Mouse (Mus musculus) limb, embryonic 14.5 days (tissue): ENCODE data around the gene Fkbp6. TPM values are rescaled to one million over a fixed set of nuclear protein-coding genes. Genes with fewer than 3 reads are reported as not detected.

Source experiments
- ATAC-seq: fragments of 200-750 bp; cut with Nextera tagmentation; 2 replicates; pipeline ENCODE4 v1.8.0; 2017; ENCODE audit warnings: low read depth, moderate number of reproducible peaks, moderate TSS enrichment; ENCODE audit not compliant: low FRiP score
- DNase-seq: peaks from one replicate; pipeline ENCODE4 v3.0.0-alpha.2; 2015; ENCODE audit warnings: low spot score
- H3K27ac ChIP-seq: fragments of 300-500 bp; sonication (generic); replicated peaks from 2 replicates; pipeline ENCODE4 v1.5.1; 2014; ENCODE audit warnings: low read depth, mild to moderate bottlenecking, low read length, moderate library complexity, mixed read lengths
- H3K27me3 ChIP-seq: fragments of 300-500 bp; sonication (generic); 2 replicates; pipeline ENCODE4 v1.6.1; 2014; ENCODE audit warnings: low read length, mixed read lengths; ENCODE audit not compliant: control insufficient read depth, insufficient read depth
- H3K36me3 ChIP-seq: fragments of 300-500 bp; sonication (generic); 2 replicates; pipeline ENCODE4 v1.6.1; 2014; ENCODE audit warnings: mild to moderate bottlenecking, low read length, moderate library complexity, mixed read lengths; ENCODE audit not compliant: control insufficient read depth, insufficient read depth
- H3K4me1 ChIP-seq: fragments of 300-500 bp; sonication (generic); 2 replicates; pipeline ENCODE4 v1.6.1; 2014; ENCODE audit warnings: antibody characterized with exemption, low read length, mixed read lengths; ENCODE audit not compliant: control insufficient read depth, insufficient read depth
- H3K4me2 ChIP-seq: fragments of 300-500 bp; sonication (generic); replicated peaks from 2 replicates; pipeline ENCODE4 v1.6.1; 2014; ENCODE audit warnings: low read depth, mild to moderate bottlenecking, low read length, moderate library complexity; ENCODE audit not compliant: severe bottlenecking
- H3K4me3 ChIP-seq: fragments of 300-500 bp; sonication (generic); replicated peaks from 2 replicates; pipeline ENCODE4 v1.5.1; 2014; ENCODE audit warnings: low read length
- H3K9ac ChIP-seq: fragments of 300-500 bp; sonication (generic); 2 replicates; pipeline ENCODE4 v1.6.1; 2014; ENCODE audit warnings: mild to moderate bottlenecking, low read depth, low read length, moderate library complexity; ENCODE audit not compliant: severe bottlenecking
- H3K9me3 ChIP-seq: fragments of 300-500 bp; sonication (generic); 2 replicates; pipeline ENCODE4 v1.6.1; 2016; ENCODE audit warnings: low read length; ENCODE audit not compliant: control insufficient read depth
- POLR2A ChIP-seq: fragments of 200-500 bp; IDR thresholded peaks from 2 replicates; pipeline ENCODE4 v1.8.0; 2012; ENCODE audit warnings: inconsistent platforms, mild to moderate bottlenecking, moderate library complexity, borderline replicate concordance; ENCODE audit not compliant: insufficient read depth, insufficient read length; ENCODE audit errors: extremely low read depth
- WGBS: fragments of 180-500 bp; shearing (Covaris S2); extraction: QIAGEN DNeasy Blood & Tissue Kit; methylation state at CpG from one replicate; pipeline ENCODE4 v1.1.7; 2014; 5-methylcytosine and 5-hydroxymethylcytosine counted together
- polyA plus RNA-seq, 2 experiments: library from polyadenylated mRNA; depleted of rRNA in 1 of 2; stranded (reverse) in 1 of 2; unstranded in 1 of 2; fragments of >200 nt; fragmentation: Nextera tagmentation in 1 of 2; extraction: Ambion mirVana in 1 of 2; gene quantifications; 2 replicates each; pipeline versions ENCODE4 v1.2.1 to v1.2.3; 2012 to 2014

The Fkbp6 gene
- polyA plus RNA-seq, 2 experiments, result 0.06 TPM; not detected in 1

- no peak for DNase-seq
- H3K27me3 ChIP-seq, result no peaks in the 10 kb centered on the region
- no peak overlapping the region for H3K4me2 ChIP-seq
- H3K36me3 ChIP-seq, result no peaks in the 10 kb centered on the region
- TF ChIP-seq POLR2A, result no peak
- H3K4me1 ChIP-seq, result no peaks in the 10 kb centered on the region
- no peak overlapping the region for H3K4me3 ChIP-seq
- no peak overlapping the region for H3K27ac ChIP-seq
- ATAC-seq, result no peak
- WGBS, result 80% methylated on average over 1 of the region's 1 CpGs
- no peaks in the 10 kb centered on the region for H3K9me3 ChIP-seq
- H3K9ac ChIP-seq, result no peak overlapping the region
These were observed 27.6 kb downstream of the Fkbp6 start for GRCm38 (mm10) chr5:135322197-135322596.

GRCm38 (mm10) chr5:135319856-135320255 lies 30.0 kb downstream of the Fkbp6 start:
- Histone ChIP-seq H3K9me3 (no peaks in the 10 kb centered on the region), H3K4me2 (no peak overlapping the region), H3K4me3 (no peak overlapping the region), H3K27me3 (no peaks in the 10 kb centered on the region), H3K9ac (no peak overlapping the region), H3K27ac (no peak overlapping the region), H3K36me3 (no peaks in the 10 kb centered on the region), H3K4me1 (0 out of 2 replicates have a peak, but pooled peaks cover 3% of the 10 kb centered on the region)
- ATAC-seq (no peak), DNase-seq (no peak)
- WGBS, result 50% methylated on average over 2 of the region's 2 CpGs
- TF ChIP-seq POLR2A, result no peak

GRCm38 (mm10) chr5:135316177-135316576 lies 33.7 kb downstream of the Fkbp6 start:
- DNase-seq, result no peak
- H3K4me2 ChIP-seq, result no peak overlapping the region
- H3K27ac ChIP-seq, result no peak overlapping the region
- 0 out of 2 replicates have a peak, but pooled peaks cover 3% of the 10 kb centered on the region for H3K4me1 ChIP-seq
- no peaks in the 10 kb centered on the region for H3K9me3 ChIP-seq
- H3K9ac ChIP-seq, result no peak overlapping the region
- ATAC-seq, result no peak
- no peaks in the 10 kb centered on the region for H3K27me3 ChIP-seq
- H3K36me3 ChIP-seq, result no peaks in the 10 kb centered on the region
- 72% methylated on average over 3 of the region's 3 CpGs for WGBS
- H3K4me3 ChIP-seq, result no peak overlapping the region
- TF ChIP-seq POLR2A, result no peak

GRCm38 (mm10) chr5:135306321-135306965 lies 43.4 kb downstream of the Fkbp6 start:
- DNase-seq, result no peak
- no peak for ATAC-seq
- Histone ChIP-seq H3K4me1 (no peaks in the 10 kb centered on the region), H3K4me2 (no peak overlapping the region), H3K9ac (no peak overlapping the region), H3K9me3 (no peaks in the 10 kb centered on the region), H3K27me3 (no peaks in the 10 kb centered on the region), H3K36me3 (no peaks in the 10 kb centered on the region), H3K4me3 (no peak overlapping the region), H3K27ac (no peak overlapping the region)
- TF ChIP-seq POLR2A, result no peak
- WGBS, result 50% methylated on average over 10 of the region's 10 CpGs

GRCm38 (mm10) chr5:135302454-135302853 lies 47.4 kb downstream of the Fkbp6 start:
- 65% methylated on average over 3 of the region's 3 CpGs for WGBS
- Histone ChIP-seq H3K4me1 (no peaks in the 10 kb centered on the region), H3K4me3 (no peak overlapping the region), H3K9ac (no peak overlapping the region), H3K27me3 (no peaks in the 10 kb centered on the region), H3K4me2 (no peak overlapping the region), H3K36me3 (no peaks in the 10 kb centered on the region), H3K27ac (no peak overlapping the region), H3K9me3 (no peaks in the 10 kb centered on the region)
- TF ChIP-seq POLR2A, result no peak
- DNase-seq (no peak), ATAC-seq (no peak)
